Mouse (Mus musculus) gastrocnemius, postnatal 36 days (tissue): ENCODE data around the gene Npr2. TPM values are rescaled to one million over a fixed set of nuclear protein-coding genes. Genes with fewer than 3 reads are reported as not detected.

Source experiments
- DNase-seq, 2 experiments: peaks; one replicate each; pipeline ENCODE4 v3.0.0; 2022
- intact Hi-C: fragments of 180-260 bp; cut with DNase I; formaldehyde crosslinking; loops from one replicate; pipeline ENCODE4 v1.15.1; 2025
- total RNA-seq, 2 experiments: library from RNA; stranded (reverse); gene quantifications; 2 replicates each; pipeline ENCODE4 v1.2.3; 2021

The Npr2 gene
- total RNA-seq, 2 experiments from 2014 or later: 28.1 to 38.4 TPM

DNA sequence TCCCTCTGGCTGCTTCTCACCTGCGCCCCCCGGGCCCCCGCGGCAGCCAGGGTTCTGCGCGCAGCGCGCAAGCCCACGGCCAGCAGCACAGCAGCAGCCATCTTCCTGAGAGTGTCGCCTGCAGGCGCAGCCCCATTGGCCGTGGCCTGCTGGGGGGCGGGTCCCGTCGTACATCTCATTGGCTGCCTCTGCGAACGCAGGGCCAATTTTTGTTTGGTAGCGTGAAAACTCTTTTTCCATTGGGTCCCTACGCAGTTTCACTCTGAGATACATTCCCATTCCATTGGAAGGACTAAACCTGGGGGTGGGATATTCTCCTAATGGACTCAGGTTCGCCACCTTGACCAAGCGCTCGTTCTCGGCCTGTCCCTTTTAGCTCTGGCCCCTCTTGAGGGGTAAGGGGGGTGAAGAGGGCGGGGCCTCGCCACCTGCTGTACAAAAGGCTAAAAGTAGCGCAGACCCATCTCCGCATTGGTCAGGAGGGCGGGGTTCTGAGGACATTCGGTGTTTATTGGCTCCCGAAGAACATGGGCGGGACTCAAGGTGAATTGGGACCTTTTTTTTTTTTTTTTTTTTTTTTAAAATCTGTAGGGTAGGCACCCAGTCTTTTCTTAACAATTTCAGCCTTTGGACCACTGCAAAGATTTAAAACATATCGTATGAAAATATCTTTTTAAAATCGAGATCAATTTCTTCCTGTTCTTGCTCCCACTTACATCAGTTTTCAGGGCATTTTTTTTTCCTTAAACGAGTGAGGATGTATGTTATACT lies 24.8 kb downstream of the Npr2 start, which contains the start of gene Hint2:
TSS of gene Hint2 (minus strand) at position 128 of the 771 bp plus-strand sequence.
- peak; percentile 88 for DNase-seq
- intact Hi-C loops: no loop called here

DNA sequence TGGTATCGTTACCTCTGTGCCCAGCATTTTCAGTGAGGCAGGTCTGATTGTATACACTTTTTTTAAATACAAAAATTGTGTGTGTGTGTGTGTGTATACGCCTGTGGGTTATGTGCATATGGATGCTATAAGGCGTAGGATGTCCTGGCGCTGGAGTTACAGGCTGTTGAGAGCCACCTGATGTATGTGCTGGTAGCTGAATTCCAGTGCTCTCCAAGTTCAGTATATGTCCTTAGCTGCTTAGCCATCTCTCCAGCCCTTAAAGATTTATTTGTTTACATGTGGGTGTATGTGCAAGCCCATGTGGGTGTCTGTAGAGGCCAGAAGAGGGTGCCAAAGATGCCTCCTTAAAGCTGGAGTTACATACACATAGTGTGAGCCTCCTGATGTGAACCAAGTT lies 25.4 kb downstream of the Npr2 start:
- intact Hi-C loops: no loop called here

DNA sequence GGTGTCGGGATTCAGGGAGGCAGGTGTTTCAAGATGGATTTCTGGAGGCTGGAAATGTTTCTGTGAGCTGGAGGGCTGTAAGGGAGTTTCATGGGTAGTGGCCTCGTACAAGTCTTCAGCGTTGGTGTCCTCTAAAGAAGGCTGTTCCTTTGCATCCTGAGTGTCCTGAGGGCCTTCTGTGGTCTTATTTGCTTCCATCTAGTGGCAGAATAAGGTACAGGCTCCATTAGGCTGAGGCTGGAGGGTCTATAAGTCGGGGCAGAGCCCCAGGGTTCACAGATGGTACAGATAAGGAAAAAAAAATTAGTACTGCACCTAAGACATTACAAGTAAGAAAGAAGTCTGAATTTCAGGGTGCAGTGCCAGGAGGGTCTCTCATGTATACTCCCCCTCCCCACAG lies 34.7 kb downstream of the Npr2 start:
- no peak for DNase-seq
- intact Hi-C loops: loop anchor here (2.0 kb wide), 1 partner anchor 34 kb away; no protein-coding TSS in a partner anchor

More for the DNA sequence above, 25.4 kb downstream of the Npr2 start:
- DNase-seq: no peak

GRCm38 (mm10) chr4:43668782-43669427 lies 37.2 kb downstream of the Npr2 start, which contains the start of the genes Tmem8b and Fam221b:
Gene Tmem8b (plus strand): TSS chr4:43668971.
Gene Fam221b (minus strand): TSS chr4:43669145.
- intact Hi-C loops: no loop called here
- DNase-seq: peak; percentile 83 to 86

DNA sequence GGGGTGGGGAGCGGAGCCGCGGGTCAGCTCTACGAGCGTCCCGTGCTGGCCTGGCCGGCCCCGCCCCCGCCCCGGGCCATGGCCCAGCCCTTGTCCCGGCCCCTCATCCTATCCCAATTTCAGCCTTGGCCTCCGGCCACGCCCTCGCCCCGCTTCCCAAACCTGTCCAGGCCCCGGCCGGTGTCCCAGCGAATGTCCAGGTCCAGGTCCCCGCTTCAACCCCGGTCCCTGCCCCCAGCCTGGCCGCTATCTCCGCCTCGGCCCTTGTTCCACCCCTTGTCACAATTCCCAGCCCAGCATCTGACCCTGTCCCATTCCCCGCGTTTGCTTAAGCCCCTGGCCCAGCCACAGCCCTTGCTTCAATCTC lies 37.7 kb downstream of the Npr2 start:
- DNase-seq: peak; percentile 66 to 75
- intact Hi-C loops: no loop called here

DNA sequence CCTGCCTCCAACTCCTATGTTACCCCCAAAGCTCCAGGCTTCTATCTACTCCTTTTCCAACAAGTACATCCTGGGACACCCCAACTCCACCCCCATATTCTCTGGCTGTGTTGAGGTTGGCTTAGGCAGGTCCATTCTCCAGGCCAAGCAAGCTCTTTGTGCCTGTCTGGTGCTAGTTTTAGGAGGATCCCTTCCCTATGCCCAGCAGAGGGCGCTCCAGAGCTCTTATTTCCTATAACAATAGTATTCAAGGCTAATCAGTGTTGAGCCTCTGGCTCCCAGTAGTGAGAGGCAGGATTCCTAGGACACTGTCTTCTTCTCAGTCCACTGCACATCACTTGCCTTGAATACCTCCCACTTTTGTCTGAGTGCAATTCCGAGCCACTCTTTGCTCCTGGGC lies 40.3 kb downstream of the Npr2 start:
- intact Hi-C loops: loop anchor here (2.0 kb wide), 1 partner anchor 39 kb away; the partner anchor contains the start of gene Olfr71
- peak; percentile 86 for DNase-seq

DNA sequence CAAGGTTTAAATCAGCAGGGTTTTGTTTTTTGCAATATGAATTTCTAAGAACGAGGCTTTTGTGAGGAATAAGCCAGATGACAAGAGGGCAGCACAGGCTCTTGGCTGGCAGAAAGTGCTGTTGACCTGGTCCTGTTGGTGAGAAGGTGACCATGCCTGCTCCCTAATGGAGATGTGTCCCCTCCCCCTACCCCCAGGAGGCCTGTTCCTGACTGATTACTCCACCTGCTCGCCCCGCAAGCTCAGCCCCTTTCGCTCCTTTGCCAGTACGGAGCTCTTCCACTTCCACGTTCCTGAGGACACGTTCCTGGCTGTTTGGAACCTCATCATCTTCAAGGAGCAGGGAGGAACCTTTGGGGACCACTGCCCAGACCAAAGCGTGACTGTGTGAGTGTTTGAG lies 42.0 kb downstream of the Npr2 start:
- intact Hi-C loops: loop anchor here (2.0 kb wide), 1 partner anchor 37 kb away; the partner anchor contains the start of gene Olfr71
- DNase-seq: no peak

GRCm38 (mm10) chr4:43674974-43675373 lies 43.2 kb downstream of the Npr2 start:
- intact Hi-C loops: no loop called here
- no peak for DNase-seq

DNA sequence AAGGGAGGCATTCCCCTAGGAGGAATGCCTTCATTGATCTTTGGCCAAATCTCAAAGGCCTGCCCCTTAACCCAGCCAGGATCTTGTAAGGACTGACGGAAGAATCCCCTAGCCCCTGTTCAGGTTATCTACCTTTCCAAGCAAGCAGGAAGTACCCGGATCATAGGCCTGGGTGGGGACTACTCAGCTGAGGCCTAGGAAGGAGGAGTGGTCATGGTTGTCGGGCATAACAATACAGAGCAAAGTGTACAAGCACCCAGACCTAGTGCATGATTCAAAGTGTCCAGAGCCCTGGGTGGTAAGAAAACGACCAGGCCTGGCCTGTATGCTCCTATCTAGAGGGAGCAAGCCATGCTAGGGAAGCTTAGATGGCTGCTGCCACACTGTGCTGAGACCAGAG lies 43.9 kb downstream of the Npr2 start:
- intact Hi-C loops: no loop called here
- DNase-seq: no peak

DNA sequence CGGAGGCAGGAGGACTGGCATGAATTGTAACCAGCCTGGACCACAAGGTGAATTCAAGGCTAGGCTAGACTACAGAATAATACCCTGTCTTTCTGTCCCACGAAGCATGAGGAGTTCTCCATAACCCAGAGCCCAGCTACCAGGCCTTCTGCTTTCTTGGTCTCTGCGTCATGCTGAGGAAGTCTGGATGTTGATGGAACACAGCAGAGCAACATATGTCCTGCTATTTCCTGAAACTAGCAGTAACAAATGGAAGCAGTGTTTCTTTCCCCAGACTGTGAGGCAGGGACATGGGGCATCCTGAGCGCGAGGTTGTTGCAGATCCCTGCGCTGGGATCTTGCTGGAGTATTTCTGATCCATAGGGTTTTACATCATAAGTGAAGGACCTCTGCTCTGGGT lies 46.8 kb downstream of the Npr2 start:
- intact Hi-C loops: no loop called here
- DNase-seq: no peak

DNA sequence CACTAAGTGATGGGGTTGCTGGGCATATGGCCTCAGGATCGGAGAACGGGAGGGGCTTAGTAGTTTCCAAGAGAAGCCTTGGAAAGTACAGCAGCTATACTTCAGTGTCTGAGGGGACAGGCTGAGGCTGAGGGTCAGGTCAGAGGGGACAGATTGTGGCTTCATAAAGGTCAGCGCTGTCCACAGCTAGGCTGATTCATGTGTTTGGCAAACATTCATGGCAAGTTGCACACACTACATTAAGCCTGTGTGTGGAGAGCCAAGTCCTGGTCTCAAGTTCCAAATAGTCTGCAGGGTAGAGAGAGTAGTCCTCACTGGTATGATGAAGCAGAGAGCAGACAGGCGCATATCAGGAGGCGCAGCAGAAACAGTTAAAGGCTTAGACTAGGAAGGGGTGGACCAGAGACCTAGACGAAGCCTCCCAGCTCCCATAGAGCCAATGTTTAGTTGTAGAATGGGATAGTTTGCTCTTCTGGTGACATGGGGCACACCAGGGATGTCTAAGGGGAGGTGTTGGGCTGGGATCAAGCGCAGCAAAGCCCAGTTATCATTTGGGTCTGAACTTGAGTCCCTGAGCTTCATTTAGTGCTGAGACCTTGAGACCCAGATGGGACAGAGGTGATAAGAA lies 47.8 kb downstream of the Npr2 start:
- DNase-seq: peak; percentile 43 to 64
- intact Hi-C loops: no loop called here

DNA sequence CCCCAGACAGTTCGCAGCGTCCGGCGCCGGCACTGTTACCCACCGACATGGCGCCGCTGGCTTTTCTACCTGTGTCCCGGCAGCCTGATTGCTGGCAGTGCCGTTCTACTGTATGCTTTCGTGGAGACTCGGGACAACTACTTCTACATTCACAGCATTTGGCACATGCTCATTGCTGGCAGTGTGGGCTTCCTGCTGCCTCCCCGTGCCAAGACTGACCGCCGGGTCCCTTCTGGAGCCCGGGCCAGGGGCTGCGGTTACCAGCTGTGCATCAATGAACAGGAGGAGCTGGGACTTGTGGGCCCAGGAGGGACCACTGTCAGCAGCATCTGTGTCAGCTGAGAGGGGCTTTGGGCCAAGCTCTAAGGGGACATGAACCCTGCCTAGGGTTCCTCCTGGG lies 58.3 kb downstream of the Npr2 start:
- intact Hi-C loops: no loop called here
- DNase-seq: no peak

- no peak for DNase-seq
- intact Hi-C loops: no loop called here
Measured at GRCm38 (mm10) chr4:43691026-43691425, 59.3 kb downstream of the Npr2 start.

- no peak for DNase-seq
Measured at GRCm38 (mm10) chr4:43693806-43694241, 62.1 kb downstream of the Npr2 start.

GRCm38 (mm10) chr4:43694439-43695248 lies 62.9 kb downstream of the Npr2 start:
- intact Hi-C loops: no loop called here
- DNase-seq: no peak

More at GRCm38 (mm10) chr4:43693806-43694241, 62.1 kb downstream of the Npr2 start:
- intact Hi-C loops: no loop called here

GRCm38 (mm10) chr4:43695249-43695671 lies 63.5 kb downstream of the Npr2 start:
- intact Hi-C loops: no loop called here
- peak; percentile 43 to 60 for DNase-seq

GRCm38 (mm10) chr4:43696561-43696960 lies 64.8 kb downstream of the Npr2 start:
- intact Hi-C loops: no loop called here
- no peak for DNase-seq

DNA sequence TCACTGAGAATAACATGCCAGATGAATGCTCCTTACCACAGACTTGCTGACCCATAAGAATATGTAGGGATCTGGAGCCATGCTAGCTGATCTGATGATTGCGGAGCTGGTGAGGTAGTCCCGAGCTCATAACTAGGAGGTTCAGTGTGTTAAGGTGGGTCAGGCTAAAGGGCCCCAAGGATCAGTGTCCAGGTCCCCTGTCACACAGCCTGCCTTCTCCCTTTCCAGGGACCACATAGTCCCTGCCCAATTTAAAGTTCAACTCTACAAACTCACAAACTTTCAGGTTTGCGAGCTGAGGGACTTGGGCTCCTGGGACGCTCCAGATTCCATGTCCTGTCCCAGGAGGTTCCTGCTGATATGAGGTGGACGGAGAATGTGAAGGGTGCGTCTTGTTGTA lies 69.0 kb downstream of the Npr2 start, which contains the start of gene Olfr70:
TSS of gene Olfr70 (minus strand) at position 101 of the 400 bp plus-strand sequence.
- no peak for DNase-seq
- intact Hi-C loops: no loop called here
